Mouse (Mus musculus) left cerebral cortex, adult 2 months (tissue): Measurements from ENCODE around the gene Tnnt3. TPM values are rescaled to one million over a fixed set of nuclear protein-coding genes. Genes with fewer than 3 reads are reported as not detected.

ENCODE experiments used
- DNase-seq, 2 experiments: peaks; one replicate each; pipeline ENCODE4 v3.0.0; 2021 to 2022; ENCODE audit warnings: low spot score in 2 of 2, mixed read lengths in 1 of 2; ENCODE audit errors: extremely low spot score in 1 of 2
- H3K27ac ChIP-seq: fragments of 200-600 bp; 2 replicates; pipeline ENCODE4 v1.8.1; 2022
- H3K4me3 ChIP-seq: fragments of 200-600 bp; 2 replicates; pipeline ENCODE4 v1.8.1; 2022
- CTCF ChIP-seq: fragments of 200-600 bp; IDR thresholded peaks from 2 replicates; pipeline ENCODE4 v1.8.1; 2022; ENCODE audit warnings: antibody characterized with exemption, mild to moderate bottlenecking, moderate library complexity
- intact Hi-C: fragments of 180-260 bp; cut with DNase I; formaldehyde crosslinking; loops from one replicate; pipeline ENCODE4 v1.15.1; 2025
- total RNA-seq, 2 experiments: library from RNA; stranded (reverse); gene quantifications; 2 replicates each; pipeline ENCODE4 v1.2.3; 2021

Gene Tnnt3
- total RNA-seq, 2 experiments from 2014 or later = not detected

GRCm38 (mm10) chr7:142535832-142536231 is 37.2 kb downstream of the Tnnt3 start:
- no peak for TF ChIP-seq CTCF
- DNase-seq = no peak
- no peak overlapping the region for H3K4me3 ChIP-seq
- intact Hi-C loops = no loop called here
- no peak overlapping the region for H3K27ac ChIP-seq

GRCm38 (mm10) chr7:142537181-142537580 is 38.5 kb downstream of the Tnnt3 start:
- intact Hi-C loops = no loop called here
- no peak for TF ChIP-seq CTCF
- Histone ChIP-seq H3K4me3 (no peak overlapping the region), H3K27ac (no peak overlapping the region)
- no peak for DNase-seq

DNA sequence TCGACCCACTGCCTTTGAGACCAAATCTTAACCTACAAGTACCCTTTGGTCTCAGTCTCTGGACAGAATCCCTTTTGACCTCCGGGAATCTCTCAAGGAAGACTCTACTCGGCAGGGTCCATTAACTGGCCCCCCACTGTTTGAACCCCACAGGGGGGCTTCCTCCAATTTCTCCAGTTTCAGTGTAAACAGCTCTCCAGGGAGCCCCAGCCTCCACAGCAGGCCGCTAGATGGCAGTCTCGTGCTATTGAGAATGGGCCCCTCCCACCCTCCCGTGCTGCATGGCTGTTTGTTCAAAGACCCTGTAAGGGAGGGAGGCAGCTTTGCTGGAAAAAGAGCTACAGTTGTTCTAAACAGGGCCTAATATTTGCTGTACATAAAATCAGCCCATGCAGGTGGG is 39.2 kb downstream of the Tnnt3 start:
- TF ChIP-seq CTCF = peak; percentile 95
- DNase-seq = peak; percentile 29 to 67
- intact Hi-C loops = loop anchor here (2.0 kb wide), 2 partner anchors 43 to 135 kb away; no protein-coding TSS in a partner anchor

GRCm38 (mm10) chr7:142538291-142538690 is 39.7 kb downstream of the Tnnt3 start:
- TF ChIP-seq CTCF = no peak
- Histone ChIP-seq H3K4me3 (no peak overlapping the region), H3K27ac (no peak overlapping the region)
- intact Hi-C loops = loop anchor here (2.0 kb wide), 2 partner anchors 43 to 135 kb away; no protein-coding TSS in a partner anchor
- DNase-seq = no peak

More for the DNA sequence above, 39.2 kb downstream of the Tnnt3 start:
- Histone ChIP-seq H3K27ac (no peak overlapping the region), H3K4me3 (no peak overlapping the region)

GRCm38 (mm10) chr7:142538766-142539165 is 40.1 kb downstream of the Tnnt3 start:
- DNase-seq = no peak
- Histone ChIP-seq H3K27ac (no peak overlapping the region), H3K4me3 (no peak overlapping the region)
- intact Hi-C loops = loop anchor here (2.0 kb wide), 2 partner anchors 42 to 134 kb away; no protein-coding TSS in a partner anchor
- TF ChIP-seq CTCF = no peak

GRCm38 (mm10) chr7:142539828-142540227 is 41.2 kb downstream of the Tnnt3 start:
- intact Hi-C loops = loop anchor here (2.0 kb wide), 2 partner anchors 41 to 133 kb away; no protein-coding TSS in a partner anchor
- TF ChIP-seq CTCF = no peak
- Histone ChIP-seq H3K4me3 (no peak overlapping the region), H3K27ac (no peak overlapping the region)
- DNase-seq = no peak

DNA sequence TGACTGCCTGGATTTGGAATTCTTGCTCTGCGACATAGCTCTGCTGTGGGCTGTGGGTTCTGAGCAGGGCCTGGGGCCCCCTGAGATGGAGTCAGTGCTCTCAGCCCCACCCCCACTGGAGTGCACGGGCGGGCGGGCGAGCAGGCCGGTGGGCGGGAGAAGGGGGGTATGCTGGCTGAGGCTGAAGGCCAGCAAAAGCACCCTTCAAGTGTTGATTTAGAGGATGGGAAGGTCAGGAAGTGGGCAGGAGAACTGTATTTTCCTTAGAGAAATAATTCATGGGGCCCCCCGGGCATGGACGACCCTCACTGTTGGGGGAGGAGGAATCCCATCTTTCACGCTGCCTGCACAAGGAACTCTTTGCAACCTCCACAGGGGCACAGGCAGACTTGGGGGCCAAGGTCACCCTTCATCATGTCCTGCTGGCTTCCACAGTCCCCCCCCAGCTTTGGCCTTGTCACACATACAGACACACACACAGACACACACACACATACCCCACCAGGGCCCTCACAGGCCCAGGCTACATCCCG is 44.2 kb downstream of the Tnnt3 start:
- TF ChIP-seq CTCF = no peak
- no peak overlapping the region for H3K4me3 ChIP-seq
- intact Hi-C loops = no loop called here

DNA sequence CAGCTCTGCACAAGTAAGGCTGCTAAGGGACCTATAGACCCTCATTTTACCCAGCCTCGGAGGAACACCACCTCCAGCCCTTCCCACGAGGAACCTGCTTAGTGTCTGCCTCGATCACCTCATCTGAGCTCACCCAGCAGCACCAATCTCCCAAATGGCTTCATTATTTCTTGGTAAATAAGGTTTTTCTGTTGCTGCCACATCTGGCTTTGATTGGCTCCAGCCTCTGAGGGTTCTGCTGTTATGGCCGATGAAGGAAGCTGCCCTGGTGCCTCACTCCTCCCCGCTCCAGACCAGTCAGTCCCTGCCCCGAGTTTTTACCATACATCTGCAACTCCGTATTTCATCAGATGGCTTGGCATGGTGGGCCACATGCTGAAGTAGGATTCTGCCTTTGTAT is 47.3 kb downstream of the Tnnt3 start:
- no peak for DNase-seq
- Histone ChIP-seq H3K27ac (no peak overlapping the region), H3K4me3 (no peak overlapping the region)
- intact Hi-C loops = no loop called here
- no peak for TF ChIP-seq CTCF

More for the DNA sequence above, 44.2 kb downstream of the Tnnt3 start:
- no peak for DNase-seq
- no peak overlapping the region for H3K27ac ChIP-seq

GRCm38 (mm10) chr7:142547874-142548273 is 49.2 kb downstream of the Tnnt3 start:
- Histone ChIP-seq H3K27ac (no peak overlapping the region), H3K4me3 (no peak overlapping the region)
- no peak for TF ChIP-seq CTCF
- intact Hi-C loops = no loop called here
- no peak for DNase-seq

DNA sequence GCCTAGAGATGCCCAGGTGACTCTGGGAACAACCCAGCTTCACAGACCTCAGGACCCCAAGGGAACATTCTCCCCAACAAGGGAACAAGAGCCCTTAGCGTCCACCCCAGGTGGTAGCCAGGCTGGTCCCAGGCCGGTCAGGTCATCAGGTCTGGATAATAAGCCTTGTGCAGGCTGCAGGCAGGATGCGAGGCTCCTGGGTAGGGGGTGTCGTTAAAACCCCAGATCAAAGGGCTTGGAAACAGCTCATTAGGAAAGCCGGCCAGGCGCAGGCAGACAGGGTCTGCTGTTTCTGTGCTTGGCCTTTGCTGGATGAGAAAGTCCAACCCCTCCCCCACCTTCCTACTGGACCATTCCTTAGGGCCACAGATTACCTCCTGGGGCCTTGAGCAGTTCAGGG is 50.1 kb downstream of the Tnnt3 start:
- intact Hi-C loops = no loop called here
- no peak overlapping the region for H3K4me3 ChIP-seq
- DNase-seq = no peak
- TF ChIP-seq CTCF = no peak
- no peak overlapping the region for H3K27ac ChIP-seq

DNA sequence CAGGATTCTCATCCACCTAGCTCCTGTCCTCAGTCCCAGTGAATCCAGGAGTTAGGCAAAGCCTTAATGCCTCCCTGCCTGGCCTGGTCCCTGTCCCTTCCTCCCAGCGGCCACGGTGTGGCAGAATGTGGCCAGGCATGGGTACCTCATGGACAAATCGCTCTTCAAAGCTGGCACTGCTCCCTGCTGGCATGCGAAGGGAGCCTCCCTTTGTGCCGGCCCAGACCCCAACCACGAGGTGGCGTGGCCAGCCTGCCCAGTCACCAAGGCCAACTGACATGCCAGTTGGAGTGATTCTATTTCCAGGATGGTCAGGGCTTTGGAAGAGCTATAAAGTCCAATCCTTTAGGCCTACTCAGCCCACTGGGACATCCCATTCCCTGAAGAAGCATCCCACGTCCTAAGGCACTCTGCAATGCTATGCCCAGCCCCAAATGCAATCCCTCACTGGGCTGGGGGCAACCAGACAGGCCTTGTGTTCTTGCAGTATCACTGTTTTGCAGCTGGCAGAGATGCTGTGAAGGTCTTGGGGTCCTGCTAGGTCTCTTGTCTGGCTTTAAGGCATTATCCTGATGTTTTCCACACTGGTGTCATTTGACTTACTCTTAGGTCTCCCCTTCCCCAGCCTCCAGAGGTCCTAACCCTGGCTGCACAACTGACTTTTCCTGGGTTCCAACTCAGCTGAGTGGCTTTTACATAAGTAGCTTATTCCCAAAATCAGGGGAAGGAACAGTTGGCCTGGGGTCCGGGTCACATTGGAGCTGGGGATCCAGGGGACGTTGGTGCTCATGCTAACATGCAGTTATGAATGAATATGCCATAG is 51.5 kb downstream of the Tnnt3 start:
- intact Hi-C loops = no loop called here
- no peak; the same call in none of the 2 replicates for TF ChIP-seq CTCF
- no peak for DNase-seq

DNA sequence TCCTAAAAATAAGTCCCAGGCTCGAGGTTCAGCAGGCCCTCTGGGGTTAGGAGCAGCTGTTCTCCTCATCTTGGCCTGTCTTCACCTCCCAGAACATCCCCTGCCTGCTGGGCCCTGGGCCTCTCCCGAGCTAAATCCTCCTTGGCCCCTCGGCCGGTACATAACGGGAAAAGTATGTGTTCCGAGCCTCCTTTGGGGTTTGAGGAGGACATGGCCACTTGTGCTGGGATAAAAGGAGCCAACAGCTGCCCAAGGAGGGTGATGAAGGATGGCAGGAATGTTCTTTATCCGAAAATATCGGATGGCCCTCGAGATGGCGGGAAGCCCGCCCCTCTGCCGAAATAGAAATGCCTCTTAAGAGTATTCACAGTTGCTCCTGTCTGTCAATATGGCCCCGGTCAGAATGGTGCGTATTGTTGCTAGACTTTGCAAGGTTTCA is 52.3 kb downstream of the Tnnt3 start:
- no peak for TF ChIP-seq CTCF
- Histone ChIP-seq H3K27ac (no peak overlapping the region), H3K4me3 (no peak overlapping the region)
- intact Hi-C loops = no loop called here
- DNase-seq = no peak

More for the DNA sequence above, 51.5 kb downstream of the Tnnt3 start:
- H3K27ac ChIP-seq = no peak overlapping the region
- no peak overlapping the region for H3K4me3 ChIP-seq

GRCm38 (mm10) chr7:142551691-142552090 is 53.1 kb downstream of the Tnnt3 start:
- intact Hi-C loops = no loop called here

More at GRCm38 (mm10) chr7:142551691-142552090, 53.1 kb downstream of the Tnnt3 start:
- TF ChIP-seq CTCF = no peak
- H3K27ac ChIP-seq = no peak overlapping the region
- DNase-seq = no peak
- H3K4me3 ChIP-seq = no peak overlapping the region
